Mouse (Mus musculus): ENCODE data around the gene Gzmk.

DNA sequence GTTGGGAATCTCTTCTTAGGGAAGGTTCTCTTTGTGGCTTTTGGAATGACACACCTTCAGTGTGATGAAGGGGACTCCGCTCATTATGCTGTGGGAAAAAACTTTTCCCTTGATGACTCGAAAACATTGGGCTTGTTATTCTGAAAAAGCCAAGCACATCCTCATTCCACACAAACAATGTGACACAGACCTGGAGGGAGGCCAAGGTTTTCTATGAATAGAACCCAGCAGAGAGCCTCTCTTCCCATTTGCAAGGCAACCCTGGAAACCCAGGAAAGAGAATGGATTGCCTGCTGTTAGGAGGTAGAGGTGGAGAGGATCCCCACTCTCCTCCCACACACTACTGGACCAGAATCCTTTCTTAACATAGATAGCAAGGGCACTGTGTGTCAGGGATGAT lies 1.6 kb downstream of the Gzmk start:
- TF ChIP-seq CTCF (IDR thresholded peaks at IDR 0.05; ENCODE audit: insufficient read depth, low read length) (no peak), POLR2A (IDR thresholded peaks at IDR 0.05; ENCODE audit: borderline replicate concordance, extremely low read depth, low read depth, low read length) (no peak)

All from lung, adult 2 months (tissue).